Mouse (Mus musculus) T-cell, adult 2 months (primary cell): Measurements from ENCODE around the gene Cyb561.
A peak's percentile ranks its signal among the peaks of the same experiment; 100 is the strongest.

ENCODE experiments used
- DNase-seq: peaks from one replicate; pipeline ENCODE4 v3.0.0; 2022; ENCODE audit warnings: low spot score

Gene Cyb561

GRCm38 (mm10) chr11:105952911-105953386 lies at the start of gene Cyb561:
Cyb561 (minus strand) TSS chr11:105953336.
- DNase-seq: no peak

- DNase-seq: peak; percentile 35
Observed at GRCm38 (mm10) chr11:106001718-106002117, 48.6 kb upstream of the Cyb561 start.

GRCm38 (mm10) chr11:106000062-106000461 lies 46.9 kb upstream of the Cyb561 start:
- DNase-seq: no peak

GRCm38 (mm10) chr11:105994375-105994774 lies 41.2 kb upstream of the Cyb561 start, which contains the start of gene Ace3:
Ace3 (plus strand) TSS chr11:105994675.
- no peak for DNase-seq

GRCm38 (mm10) chr11:105990231-105990630 lies 37.1 kb upstream of the Cyb561 start:
- DNase-seq: no peak

- no peak for DNase-seq
Observed at GRCm38 (mm10) chr11:105989446-105989845, 36.3 kb upstream of the Cyb561 start.

- DNase-seq: no peak
Observed at GRCm38 (mm10) chr11:105987446-105987845, 34.3 kb upstream of the Cyb561 start.

GRCm38 (mm10) chr11:105984452-105984851 lies 31.3 kb upstream of the Cyb561 start:
- no peak for DNase-seq

- DNase-seq: no peak
Observed at GRCm38 (mm10) chr11:105978634-105979033, 25.5 kb upstream of the Cyb561 start.

GRCm38 (mm10) chr11:105978232-105978631 lies 25.1 kb upstream of the Cyb561 start:
- no peak for DNase-seq

GRCm38 (mm10) chr11:105975636-105976035 lies 22.5 kb upstream of the Cyb561 start:
- DNase-seq: no peak

GRCm38 (mm10) chr11:105975050-105975449 lies 21.9 kb upstream of the Cyb561 start:
- DNase-seq: no peak

- no peak for DNase-seq
Observed at GRCm38 (mm10) chr11:105974593-105974992, 21.5 kb upstream of the Cyb561 start.

GRCm38 (mm10) chr11:105969516-105969915 lies 16.4 kb upstream of the Cyb561 start:
- no peak for DNase-seq

- no peak for DNase-seq
Observed at GRCm38 (mm10) chr11:105968948-105969347, 15.8 kb upstream of the Cyb561 start.

- DNase-seq: no peak
Observed at GRCm38 (mm10) chr11:105967741-105968574, 14.8 kb upstream of the Cyb561 start, which contains the start of gene Ace. Ace (plus strand) TSS chr11:105967945.

- no peak for DNase-seq
Observed at GRCm38 (mm10) chr11:105966288-105966687, 13.2 kb upstream of the Cyb561 start.

GRCm38 (mm10) chr11:105964691-105965090 lies 11.6 kb upstream of the Cyb561 start:
- no peak for DNase-seq

- no peak for DNase-seq
Observed at GRCm38 (mm10) chr11:105959355-105959754, 6.2 kb upstream of the Cyb561 start.

GRCm38 (mm10) chr11:105958566-105958965 lies 5.4 kb upstream of the Cyb561 start:
- no peak for DNase-seq

GRCm38 (mm10) chr11:105957501-105957900 lies 4.4 kb upstream of the Cyb561 start:
- no peak for DNase-seq

GRCm38 (mm10) chr11:105955815-105956430 lies 2.8 kb upstream of the Cyb561 start:
- no peak for DNase-seq

GRCm38 (mm10) chr11:105953402-105953801 lies 266 bp upstream of the Cyb561 start:
- DNase-seq: no peak
